Mouse (Mus musculus): ENCODE measurements around the gene Fdx1l.
"Not testable (repeated sequence)": the region's sequence is repeated elsewhere in the genome, so short reads cannot be mapped to it uniquely, and the experiment has no call there.

Fdx1l gene

GRCm38 (mm10) chr9:21072641-21073040 lies 773 bp downstream of the Fdx1l start:
- no peak for DNase-seq (ENCODE audit: low spot score)

GRCm38 (mm10) chr9:21067006-21067684 lies 6.3 kb downstream of the Fdx1l start, which contains the start of gene Zglp1:
Zglp1 (minus strand) TSS chr9:21067093.
- no peak for DNase-seq (ENCODE audit: low spot score)

GRCm38 (mm10) chr9:21062928-21063327 lies 10.5 kb downstream of the Fdx1l start:
- DNase-seq (ENCODE audit: low spot score), result no peak

GRCm38 (mm10) chr9:21051578-21051977 lies 21.8 kb downstream of the Fdx1l start:
- DNase-seq (ENCODE audit: low spot score), result no peak

GRCm38 (mm10) chr9:21045235-21045634 lies 28.2 kb downstream of the Fdx1l start:
- DNase-seq (ENCODE audit: low spot score), result no peak

GRCm38 (mm10) chr9:21044785-21045184 lies 28.6 kb downstream of the Fdx1l start:
- not testable (repeated sequence) for DNase-seq (ENCODE audit: low spot score)

- no peak for DNase-seq (ENCODE audit: low spot score)
Observed at GRCm38 (mm10) chr9:21043563-21043962, 29.9 kb downstream of the Fdx1l start.

GRCm38 (mm10) chr9:21041308-21041707 lies 32.1 kb downstream of the Fdx1l start:
- DNase-seq (ENCODE audit: low spot score), result no peak

GRCm38 (mm10) chr9:21039779-21040178 lies 33.6 kb downstream of the Fdx1l start:
- no peak for DNase-seq (ENCODE audit: low spot score)

- no peak for DNase-seq (ENCODE audit: low spot score)
Observed at GRCm38 (mm10) chr9:21037481-21037891, 35.9 kb downstream of the Fdx1l start.

GRCm38 (mm10) chr9:21036666-21037065 lies 36.7 kb downstream of the Fdx1l start:
- DNase-seq (ENCODE audit: low spot score), result no peak

- no peak for DNase-seq (ENCODE audit: low spot score)
Observed at GRCm38 (mm10) chr9:21036161-21036560, 37.3 kb downstream of the Fdx1l start.

- DNase-seq (ENCODE audit: low spot score), result no peak
Observed at GRCm38 (mm10) chr9:21035586-21035985, 37.8 kb downstream of the Fdx1l start.

GRCm38 (mm10) chr9:21034481-21035085 lies 38.8 kb downstream of the Fdx1l start:
- DNase-seq (ENCODE audit: low spot score), result no peak

- no peak for DNase-seq (ENCODE audit: low spot score)
Observed at GRCm38 (mm10) chr9:21033136-21033535, 40.3 kb downstream of the Fdx1l start.

- no peak for DNase-seq (ENCODE audit: low spot score)
Observed at GRCm38 (mm10) chr9:21032491-21032890, 40.9 kb downstream of the Fdx1l start.

GRCm38 (mm10) chr9:21031896-21032351 lies 41.5 kb downstream of the Fdx1l start, which contains the start of gene Icam5:
Icam5 (plus strand) TSS chr9:21032073.
- DNase-seq (ENCODE audit: low spot score), result no peak

- no peak for DNase-seq (ENCODE audit: low spot score)
Observed at GRCm38 (mm10) chr9:21031251-21031895, 42.0 kb downstream of the Fdx1l start.

- peak; percentile 69 for DNase-seq (ENCODE audit: low spot score)
Observed at GRCm38 (mm10) chr9:21030781-21031250, 42.6 kb downstream of the Fdx1l start.

- DNase-seq (ENCODE audit: low spot score), result no peak
Observed at GRCm38 (mm10) chr9:21030055-21030600, 43.3 kb downstream of the Fdx1l start.

- peak; percentile 75 for DNase-seq (ENCODE audit: low spot score)
Observed at GRCm38 (mm10) chr9:21029291-21030054, 43.9 kb downstream of the Fdx1l start, which contains the start of gene Icam4. Icam4 (plus strand) TSS chr9:21029373.
